Mouse (Mus musculus) erythroid progenitor cell, adult 5-6 weeks (primary cell): Measurements from ENCODE around the gene Spsb3. TPM values are rescaled to one million over a fixed set of nuclear protein-coding genes. Genes with fewer than 3 reads are reported as not detected.
A peak's percentile ranks its signal among the peaks of the same experiment; 100 is the strongest.

Experiments
- ATAC-seq: replicated peaks from 2 replicates; pipeline ENCODE4 v1.8.0; 2016; ENCODE audit warnings: moderate number of reproducible peaks, mild to moderate bottlenecking, moderate TSS enrichment, inconsistent platforms; ENCODE audit not compliant: poor library complexity, low FRiP score, severe bottlenecking
- total RNA-seq, 2 experiments: library from RNA; stranded (forward) in 1 of 2; stranded (reverse) in 1 of 2; fragments of 150-400 nt in 1 of 2; fragments of 186-747, 209-891 nt in 1 of 2; gene quantifications; 2 replicates each; pipeline versions ENCODE4 v1.2.3 to v1.2.4; 2015 to 2017; ENCODE audit warnings: low replicate concordance in 2 of 2

Spsb3 gene
- total RNA-seq (2015; ENCODE audit: low replicate concordance) (84.0 and 90.5 TPM in 2 replicates), total RNA-seq (2017; ENCODE audit: low replicate concordance) (47.5 and 65.7 TPM in 2 replicates)

GRCm38 (mm10) chr17:24886134-24886931 lies at the start of gene Spsb3, which contains the start of gene Nubp2:
Gene Spsb3, plus strand, starts transcription at chr17:24886643.
Gene Nubp2, minus strand, starts transcription at chr17:24886349.
- ATAC-seq = peak; percentile 90

DNA sequence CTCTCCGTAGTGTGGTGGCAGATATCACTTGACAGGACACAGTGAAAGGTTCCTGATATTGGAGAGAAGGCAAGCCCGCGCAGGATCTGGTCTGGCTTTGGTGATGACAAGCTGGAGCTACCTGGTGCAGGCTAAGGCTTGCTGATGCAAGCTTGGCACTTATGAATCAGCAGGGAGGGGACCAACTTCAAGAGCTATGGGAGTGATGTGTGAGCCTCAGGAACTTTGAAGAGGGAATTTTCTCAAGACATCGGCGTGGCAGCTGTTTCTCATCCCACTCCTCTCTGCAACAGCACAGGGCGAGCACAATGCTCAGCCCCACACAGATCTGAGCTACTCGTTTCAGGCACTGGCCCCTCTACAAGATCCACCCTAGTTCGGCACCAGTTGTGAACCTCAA lies 46.6 kb upstream of the Spsb3 start, which contains the start of gene Hagh:
TSS of gene Hagh (plus strand) at position 302 of the 400 bp plus-strand sequence.
- no peak for ATAC-seq

- ATAC-seq = no peak
These were observed 46.1 kb upstream of the Spsb3 start for GRCm38 (mm10) chr17:24840341-24840740.

DNA sequence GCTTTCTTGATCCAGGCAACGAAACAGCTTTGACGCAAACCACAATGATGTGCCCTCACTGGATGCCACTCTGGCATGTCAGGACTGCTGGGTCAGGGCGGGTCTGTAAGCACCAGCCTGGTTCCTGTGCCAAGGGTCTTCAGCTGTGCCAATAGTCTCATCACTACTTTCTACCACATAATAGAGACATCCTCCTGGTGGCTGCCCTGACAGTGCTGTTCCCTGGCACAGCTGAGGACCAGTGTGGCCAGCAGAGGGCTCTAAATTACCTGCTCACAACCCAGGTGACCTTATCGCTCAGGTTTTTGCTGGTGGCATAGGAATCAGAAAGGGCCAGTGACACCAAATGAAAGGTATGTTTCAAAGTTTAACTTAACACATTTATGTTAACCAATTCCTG lies 45.3 kb upstream of the Spsb3 start:
- peak; percentile 84 for ATAC-seq

DNA sequence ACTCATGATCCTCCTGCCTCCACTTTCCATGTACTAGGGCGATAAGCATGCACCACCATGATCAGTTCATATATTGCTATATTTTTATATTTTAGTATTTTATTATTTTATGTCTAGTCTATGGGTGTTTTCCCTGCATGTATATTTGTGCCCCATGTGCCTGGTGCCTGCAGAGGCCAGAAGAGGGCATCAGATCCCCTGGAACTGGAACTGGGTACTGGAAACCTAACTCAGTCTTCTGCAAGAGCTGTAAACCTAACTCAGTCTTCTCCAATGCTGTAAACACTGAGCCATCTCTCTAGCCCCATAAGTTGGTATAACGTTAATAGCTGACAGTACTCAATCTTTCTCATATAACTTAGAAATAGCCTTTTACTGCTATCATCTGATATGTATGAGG lies 43.8 kb upstream of the Spsb3 start:
- peak; percentile 77 for ATAC-seq

DNA sequence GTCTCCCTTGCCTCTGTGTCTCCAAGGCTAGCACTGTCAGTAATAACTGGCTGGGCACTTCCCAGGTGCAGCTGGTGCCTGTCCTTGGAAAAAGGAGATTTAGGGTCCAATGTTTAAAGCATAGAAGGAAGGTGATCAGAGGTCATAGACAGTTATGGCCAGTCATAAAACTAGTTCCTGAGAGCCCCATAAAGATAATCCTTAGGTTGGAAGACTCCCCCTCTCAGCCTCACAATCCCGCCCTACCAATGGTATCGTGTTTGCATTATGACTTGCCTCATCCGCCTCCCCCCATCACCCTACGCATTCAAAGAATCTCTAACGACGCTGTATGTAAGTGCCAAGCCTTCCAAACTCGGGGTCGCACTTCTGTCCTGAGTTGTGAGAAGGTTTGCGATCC lies 41.9 kb upstream of the Spsb3 start:
- no peak for ATAC-seq

GRCm38 (mm10) chr17:24847386-24847785 lies 39.1 kb upstream of the Spsb3 start:
- ATAC-seq = no peak

DNA sequence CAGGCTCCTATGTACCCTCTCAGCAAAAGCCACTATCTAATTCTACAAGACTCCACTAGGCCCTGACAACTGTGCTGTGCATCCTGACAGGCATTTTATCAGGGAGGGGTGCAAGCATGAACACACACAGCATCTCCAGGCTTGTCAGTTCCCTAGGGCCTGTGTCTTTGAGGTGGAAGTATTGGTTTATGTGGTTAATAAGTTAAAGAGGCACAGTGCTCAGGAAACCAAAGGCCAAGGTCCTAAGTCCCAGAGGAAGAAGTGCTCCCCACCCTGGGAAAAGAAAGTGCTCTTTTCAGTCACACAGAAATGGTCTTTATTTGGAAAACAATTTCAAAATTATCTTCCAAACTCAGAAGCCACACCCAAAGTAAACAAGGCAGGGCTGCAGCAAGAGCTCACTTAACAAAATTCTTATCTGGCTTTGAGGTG lies 37.8 kb upstream of the Spsb3 start:
- peak; percentile 40 for ATAC-seq

GRCm38 (mm10) chr17:24849733-24850064 lies 36.7 kb upstream of the Spsb3 start:
- ATAC-seq = peak; percentile 55

DNA sequence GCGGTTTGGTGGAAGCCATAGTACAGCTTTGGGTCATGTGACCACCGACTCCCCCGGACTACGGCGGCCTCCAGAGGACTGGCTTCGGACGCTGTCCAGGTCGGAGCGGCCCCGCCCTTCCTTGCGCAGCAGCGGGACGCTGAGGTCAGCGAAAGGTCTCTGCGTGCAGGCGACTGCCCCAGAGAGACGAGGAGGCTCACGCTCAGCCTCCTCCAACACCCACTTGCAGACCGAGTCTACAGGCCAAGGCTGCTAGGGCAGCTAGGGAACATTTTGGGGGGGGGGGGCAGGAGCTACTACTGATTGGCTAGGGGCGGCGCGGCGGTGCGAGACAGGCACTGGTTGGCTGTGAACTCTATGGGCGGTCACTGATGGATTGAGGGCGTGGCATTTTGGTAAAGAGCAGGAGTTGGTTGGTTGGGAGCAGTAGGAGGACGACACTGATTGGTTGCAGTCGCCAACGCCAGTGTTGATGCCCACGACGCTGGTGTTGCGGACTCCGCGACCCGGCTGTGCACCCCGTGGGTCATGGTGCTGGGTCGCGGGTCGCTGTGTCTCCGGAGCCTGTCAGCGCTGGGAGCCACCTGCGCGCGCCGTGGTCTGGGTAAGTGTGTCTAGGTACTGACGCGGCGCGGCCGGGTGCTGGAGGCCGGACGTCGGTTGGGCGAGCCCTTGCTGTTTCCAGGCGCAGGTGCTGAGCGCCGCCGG lies 36.2 kb upstream of the Spsb3 start, which contains the start of gene Fahd1:
TSS of gene Fahd1 (minus strand) at position 300 of the 708 bp plus-strand sequence.
- ATAC-seq = peak; percentile 84

DNA sequence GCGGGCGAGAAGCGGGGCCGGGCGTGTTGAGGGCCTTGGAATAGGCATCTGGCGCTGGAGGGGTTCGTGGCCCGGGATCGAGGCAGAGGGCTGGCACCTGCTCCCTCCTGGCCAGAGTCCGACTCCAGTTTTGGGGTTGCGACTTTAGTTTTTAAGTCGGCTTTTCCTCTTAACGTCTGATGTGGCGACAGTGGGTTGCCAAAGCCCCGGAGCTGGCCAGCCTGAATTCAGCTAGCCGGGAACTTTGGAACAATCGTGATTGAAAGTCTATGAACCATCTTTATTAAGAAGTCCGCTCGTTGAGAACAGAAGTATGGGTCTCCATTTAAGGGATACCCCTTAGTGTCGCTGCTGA lies 35.7 kb upstream of the Spsb3 start:
- no peak for ATAC-seq

- no peak for ATAC-seq
These were observed 34.9 kb upstream of the Spsb3 start for GRCm38 (mm10) chr17:24851381-24852125.

- no peak for ATAC-seq
These were observed 30.5 kb upstream of the Spsb3 start for GRCm38 (mm10) chr17:24855838-24856464.

DNA sequence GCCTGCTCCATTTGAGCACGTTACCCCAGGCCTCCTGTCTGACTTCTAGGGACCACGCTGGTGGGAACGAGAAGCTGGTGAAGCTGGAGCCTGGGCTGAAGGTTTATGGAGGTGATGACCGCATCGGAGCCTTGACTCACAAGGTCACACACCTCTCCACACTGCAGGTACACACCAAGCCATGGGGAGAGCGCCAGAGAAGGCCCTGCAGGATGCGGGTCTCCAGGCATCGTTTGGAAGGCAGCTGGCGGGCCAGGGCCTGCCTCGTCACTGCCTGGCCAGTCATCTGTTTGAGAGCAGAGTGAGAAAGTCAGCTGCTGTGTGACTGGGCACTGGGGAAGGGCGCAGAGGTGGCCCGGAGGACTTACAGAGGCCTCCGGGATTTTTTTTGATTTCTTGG lies 29.9 kb upstream of the Spsb3 start:
- no peak for ATAC-seq

- peak; percentile 54 for ATAC-seq
These were observed 28.5 kb upstream of the Spsb3 start for GRCm38 (mm10) chr17:24857831-24858470.

GRCm38 (mm10) chr17:24858967-24859366 lies 27.5 kb upstream of the Spsb3 start:
- ATAC-seq = peak; percentile 84

DNA sequence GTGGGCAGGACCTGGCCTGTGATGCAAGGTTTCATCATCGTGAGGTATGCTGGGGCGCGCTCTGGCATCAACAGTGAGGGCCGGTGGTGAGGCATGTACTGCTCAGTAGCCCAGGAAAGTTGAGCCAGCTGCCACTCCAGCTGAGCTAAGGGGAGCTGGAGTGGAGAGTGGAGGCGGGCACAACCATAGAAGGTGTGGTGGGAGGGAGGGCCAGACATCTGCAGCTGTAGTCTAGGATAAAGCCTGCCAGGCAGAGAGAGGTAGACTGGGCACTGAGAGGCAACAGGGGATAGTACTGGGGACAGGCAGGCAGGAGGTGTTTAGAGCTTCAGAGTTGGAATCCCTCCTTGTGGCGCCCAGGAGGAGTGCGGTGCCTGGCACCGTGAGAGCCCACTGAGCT lies 26.4 kb upstream of the Spsb3 start:
- ATAC-seq = peak; percentile 81

DNA sequence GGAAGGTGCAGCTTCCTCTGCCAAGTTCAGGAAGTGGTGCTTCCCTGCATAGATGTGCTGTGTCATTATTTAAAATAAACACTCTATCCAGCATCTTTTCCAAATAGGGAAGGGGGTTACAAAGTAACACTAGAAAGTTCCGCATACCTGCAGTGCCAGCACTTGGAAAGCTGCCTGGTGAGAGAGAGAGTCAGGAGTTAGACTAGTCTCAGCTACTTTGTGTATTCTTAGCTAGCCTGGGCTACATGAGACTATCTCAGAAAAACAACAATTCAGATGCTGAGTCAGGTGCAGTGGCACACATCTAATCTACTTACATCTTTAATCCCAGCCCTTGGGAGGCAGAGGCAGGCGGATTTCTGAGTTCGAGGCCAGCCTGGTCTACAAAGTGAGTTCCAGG lies 24.7 kb upstream of the Spsb3 start:
- no peak for ATAC-seq

DNA sequence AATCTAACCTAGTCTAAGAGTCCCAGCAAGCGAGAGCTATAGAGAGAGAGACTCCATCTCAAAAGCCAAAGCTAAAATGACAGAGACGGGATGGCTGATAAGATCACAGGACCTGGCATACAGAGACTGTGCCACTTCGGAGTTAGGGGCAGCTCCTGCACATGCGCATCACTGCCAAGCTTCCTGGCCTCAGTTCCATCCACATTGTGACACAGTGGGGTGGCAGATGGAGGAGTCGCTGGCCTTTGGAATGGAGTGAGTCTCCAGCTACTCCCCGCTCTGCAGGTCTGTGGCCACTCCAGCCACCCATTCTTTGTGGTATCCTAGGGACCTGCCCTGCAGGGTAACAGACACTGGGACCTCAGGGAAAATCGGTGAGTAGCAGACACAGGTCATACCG lies 20.7 kb upstream of the Spsb3 start, which contains the start of gene Igfals:
TSS of gene Igfals (plus strand) at position 222 of the 400 bp plus-strand sequence.
- no peak for ATAC-seq
